Mouse (Mus musculus): Measurements from ENCODE around the gene Gm20721. TPM values are rescaled to one million over a fixed set of nuclear protein-coding genes. Genes with fewer than 3 reads are reported as not detected.

Gm20721 gene
- polyA plus RNA-seq, 1 experiment from 2014 or later, result 14.6 TPM

DNA sequence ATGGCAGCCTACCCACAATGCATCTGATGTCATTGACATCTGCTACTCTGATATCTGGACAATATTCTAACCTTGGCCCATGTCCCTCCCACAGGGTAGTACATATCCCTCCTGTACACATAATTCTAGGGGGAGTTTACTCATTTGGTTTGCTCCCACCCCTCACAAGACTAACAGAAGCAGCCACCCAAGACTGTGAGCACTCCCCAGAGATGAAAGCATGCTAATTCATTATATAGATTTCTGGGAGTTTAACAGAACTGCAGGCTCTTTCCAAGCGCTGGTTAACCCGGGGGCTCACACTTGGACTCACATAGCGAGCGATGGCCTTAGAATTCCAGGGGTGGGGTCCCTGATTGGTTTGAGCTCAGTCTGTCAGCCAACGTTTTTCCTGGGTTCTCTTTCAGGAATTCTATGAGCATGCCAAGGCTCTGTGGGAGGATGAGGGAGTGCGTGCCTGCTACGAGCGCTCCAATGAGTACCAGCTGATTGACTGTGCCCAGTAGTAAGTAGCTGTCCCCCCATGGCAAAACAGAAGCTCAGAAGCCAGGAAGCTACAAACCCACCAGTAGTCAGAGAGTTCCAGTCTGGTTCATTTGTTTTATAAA, 3.6 kb downstream of the Gm20721 start:
- Histone ChIP-seq H3K4me1 (peaks cover 49% of the 10 kb centered on the region), H3K27me3 (replicated peaks; ENCODE audit: low read depth, poor library complexity, severe bottlenecking) (no peaks in the 10 kb centered on the region), H3K27ac (replicated peaks) (no peak overlapping the region), H3K9me3 (peaks cover 4% of the 10 kb centered on the region; the same call in 1 of the 2 replicates), H3K36me3 (replicated peaks) (peaks cover 98% of the 10 kb centered on the region), H3K4me3 (no peak overlapping the region)
- no peak for DNase-seq (ENCODE audit: low spot score)
- WGBS, result 81% methylated on average over 8 of the region's 8 CpGs

DNA sequence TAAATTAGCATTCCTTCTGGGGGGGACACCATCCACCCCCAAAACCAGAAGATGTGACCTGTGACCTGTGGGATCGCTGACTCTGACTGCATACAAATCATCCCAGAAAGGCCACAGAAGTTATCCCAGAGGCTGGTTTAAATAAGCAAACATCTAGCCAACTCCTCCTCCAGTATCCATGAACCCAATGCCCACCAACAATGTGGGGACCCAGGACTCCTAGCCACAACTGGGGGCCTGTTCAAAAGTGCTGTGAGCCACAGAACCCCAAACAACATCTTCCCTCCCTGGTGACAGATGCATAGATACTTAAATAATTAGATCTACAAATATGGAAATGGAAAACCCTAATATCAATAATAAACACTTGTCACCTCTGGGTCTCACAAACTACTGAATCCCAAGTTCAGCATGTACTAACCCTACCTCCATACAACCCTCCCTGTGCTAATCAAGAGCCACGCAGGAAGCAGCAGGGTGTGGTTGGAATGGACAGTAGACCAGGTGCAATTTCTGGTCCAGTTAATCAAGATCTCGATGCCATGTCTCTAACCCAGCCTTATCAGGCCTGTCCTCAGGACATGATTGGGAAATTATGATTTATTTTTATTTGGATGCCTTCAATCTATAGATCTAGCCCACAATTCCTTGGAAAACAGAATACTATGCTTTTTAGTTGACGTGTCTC, 5.5 kb downstream of the Gm20721 start:
- Histone ChIP-seq H3K27me3 (replicated peaks; ENCODE audit: low read depth, poor library complexity, severe bottlenecking) (no peaks in the 10 kb centered on the region), H3K4me1 (peaks cover 64% of the 10 kb centered on the region), H3K27ac (replicated peaks) (no peak overlapping the region), H3K9me3 (no peaks in the 10 kb centered on the region), H3K4me3 (no peak overlapping the region), H3K36me3 (replicated peaks) (peaks cover 98% of the 10 kb centered on the region)
- DNase-seq (ENCODE audit: low spot score), result no peak
- 90% methylated on average over 4 of the region's 4 CpGs for WGBS

DNA sequence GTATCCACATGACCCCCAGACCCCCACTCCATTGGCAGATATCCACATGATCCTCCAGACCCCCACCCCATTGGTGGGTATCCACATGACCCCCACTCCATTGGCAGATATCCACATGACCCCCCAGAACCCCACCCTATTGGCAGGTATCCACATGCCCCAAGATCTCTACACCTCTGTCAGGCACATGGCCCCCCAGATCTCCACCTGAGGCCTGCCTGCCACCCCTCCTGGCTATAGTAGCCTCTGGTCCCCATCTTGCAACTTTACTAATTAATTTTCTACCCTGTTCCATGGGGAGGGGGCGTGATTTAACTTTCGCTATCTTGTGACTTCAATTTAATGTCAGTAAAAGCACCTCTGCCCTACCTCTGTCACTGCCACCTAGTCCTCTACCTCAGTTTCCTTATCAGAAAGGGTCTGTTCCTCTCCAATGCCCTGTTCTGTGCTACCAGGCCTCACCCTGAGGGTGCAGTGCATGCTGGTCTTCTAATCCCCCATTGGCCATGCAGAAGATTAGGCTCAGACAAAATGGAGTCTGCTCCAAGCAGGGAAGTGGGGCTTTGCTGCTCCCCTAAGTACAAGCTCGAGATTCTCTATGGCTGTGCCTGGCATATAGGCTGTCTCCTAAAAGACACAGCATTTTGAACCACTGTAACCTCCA, 6.2 kb downstream of the Gm20721 start:
- no peaks in the 10 kb centered on the region for H3K9me3 ChIP-seq
- 92% methylated on average over 3 of the region's 3 CpGs for WGBS
- H3K27me3 ChIP-seq (replicated peaks; ENCODE audit: low read depth, poor library complexity, severe bottlenecking), result no peaks in the 10 kb centered on the region
- H3K36me3 ChIP-seq (replicated peaks), result peaks cover 97% of the 10 kb centered on the region
- H3K4me1 ChIP-seq, result peaks cover 71% of the 10 kb centered on the region
- no peak overlapping the region for H3K4me3 ChIP-seq
- H3K27ac ChIP-seq (replicated peaks), result no peak overlapping the region
- DNase-seq (ENCODE audit: low spot score), result no peak

DNA sequence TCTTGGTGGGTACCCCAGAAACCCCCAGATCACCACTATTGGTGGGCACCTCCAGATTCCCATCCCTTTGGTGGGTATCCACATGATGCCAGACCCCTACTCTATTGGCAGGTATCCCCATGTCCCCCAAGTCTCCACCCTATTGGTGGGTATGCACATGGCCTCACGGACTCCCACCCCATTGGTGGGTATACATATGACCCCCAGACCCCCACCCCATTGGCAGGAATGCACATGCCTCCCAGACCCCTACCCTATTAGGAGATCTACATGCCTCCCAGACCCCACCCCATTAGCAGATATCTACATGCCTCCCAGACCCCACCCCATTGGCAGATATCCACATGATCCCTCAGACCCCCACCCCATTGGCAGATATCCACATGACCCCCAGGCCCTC, 6.8 kb downstream of the Gm20721 start:
- Histone ChIP-seq H3K27ac (replicated peaks) (no peak overlapping the region), H3K9me3 (no peaks in the 10 kb centered on the region), H3K27me3 (replicated peaks; ENCODE audit: low read depth, poor library complexity, severe bottlenecking) (no peaks in the 10 kb centered on the region), H3K4me3 (no peak overlapping the region), H3K4me1 (peaks cover 78% of the 10 kb centered on the region), H3K36me3 (replicated peaks) (peaks cover 97% of the 10 kb centered on the region)
- WGBS, result 88% methylated on average over 1 of the region's 1 CpGs
- no peak for DNase-seq (ENCODE audit: low spot score)

DNA sequence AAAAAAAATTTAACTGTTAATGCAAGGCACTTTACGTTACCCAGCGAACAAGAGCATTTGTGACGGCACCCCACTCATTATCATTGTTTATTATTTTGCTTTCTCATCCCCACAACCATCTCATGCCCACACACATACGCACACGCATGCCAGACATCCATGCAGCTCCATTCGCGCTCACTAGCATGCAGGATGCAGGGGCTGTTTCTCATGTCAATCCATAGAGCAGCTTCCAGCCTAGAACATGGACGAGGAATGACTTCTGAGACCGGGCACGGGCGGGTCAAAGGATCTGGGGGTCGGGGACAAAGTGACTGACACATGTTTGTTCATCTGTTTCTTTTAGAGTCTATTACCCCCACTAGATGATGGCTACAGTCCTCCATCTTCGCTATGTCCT, 9.2 kb downstream of the Gm20721 start:
- Histone ChIP-seq H3K36me3 (replicated peaks) (peaks cover 83% of the 10 kb centered on the region), H3K9me3 (no peaks in the 10 kb centered on the region), H3K27me3 (replicated peaks; ENCODE audit: low read depth, poor library complexity, severe bottlenecking) (no peaks in the 10 kb centered on the region), H3K4me1 (peaks cover 83% of the 10 kb centered on the region), H3K4me3 (no peak overlapping the region), H3K27ac (replicated peaks) (no peak overlapping the region)
- WGBS, result 89% methylated on average over 13 of the region's 13 CpGs
- no peak for DNase-seq (ENCODE audit: low spot score)

DNA sequence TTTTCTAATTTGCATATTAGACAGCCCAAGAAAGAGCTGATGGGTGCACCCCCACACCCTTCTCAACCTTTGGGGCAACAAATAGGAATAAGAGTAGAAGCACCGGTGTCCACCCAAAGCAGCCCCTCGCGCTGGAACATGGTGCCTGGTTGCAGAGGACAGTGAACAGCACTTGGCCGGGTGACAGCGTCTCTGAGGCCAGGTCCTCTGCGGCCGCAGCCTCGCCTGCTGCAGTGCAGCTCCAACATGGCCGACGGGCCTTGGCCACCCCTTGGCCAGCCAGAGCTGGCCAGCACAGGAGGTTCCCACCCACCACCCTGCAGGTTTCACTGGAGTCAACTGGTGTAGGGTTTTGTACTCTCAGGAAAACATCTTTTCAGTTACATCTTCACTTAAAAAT, 12.1 kb downstream of the Gm20721 start:
- H3K27ac ChIP-seq (replicated peaks), result no peak overlapping the region
- H3K4me3 ChIP-seq, result peak overlapping the region; percentile 25

DNA sequence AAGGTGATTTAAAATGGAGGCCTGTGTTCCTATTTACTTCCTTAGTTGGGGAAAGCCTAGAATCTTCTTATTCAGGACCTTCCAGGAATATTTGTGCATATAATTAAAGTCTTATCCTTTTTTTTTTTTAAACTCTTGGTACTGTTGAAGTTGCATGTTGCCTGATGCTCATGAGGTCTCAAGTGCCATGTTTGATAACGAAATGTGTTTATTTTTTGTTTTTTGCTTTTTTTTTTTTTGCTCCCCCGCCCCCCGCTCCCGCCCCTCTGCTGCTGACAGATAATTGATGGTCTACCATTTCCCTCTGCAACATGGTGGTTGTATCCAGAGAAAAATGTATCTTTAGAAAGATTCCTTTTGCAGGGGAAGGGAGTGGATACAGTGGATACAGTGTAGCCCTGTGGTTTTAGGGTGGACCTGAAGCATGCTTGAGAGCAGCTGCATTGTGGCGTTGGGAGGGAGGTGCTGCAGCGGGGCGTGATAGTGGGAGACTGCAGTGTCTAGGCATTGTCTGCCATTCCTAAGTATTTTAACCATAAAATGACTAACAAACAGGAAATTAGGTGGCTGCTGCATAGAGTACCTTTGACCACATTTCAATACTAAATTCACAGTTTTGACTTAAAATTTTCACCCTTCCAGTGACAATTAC, 13.1 kb downstream of the Gm20721 start:
- no peak for DNase-seq (ENCODE audit: low spot score)
- Histone ChIP-seq H3K4me1 (peaks cover 79% of the 10 kb centered on the region), H3K9me3 (0 out of 2 replicates have a peak, but pooled peaks cover 4% of the 10 kb centered on the region), H3K4me3 (peak overlapping the region; percentile 99; the same call in 1 of the 2 replicates), H3K27me3 (replicated peaks; ENCODE audit: low read depth, poor library complexity, severe bottlenecking) (no peaks in the 10 kb centered on the region), H3K27ac (replicated peaks) (no peak overlapping the region), H3K36me3 (replicated peaks) (peaks cover 49% of the 10 kb centered on the region)
- WGBS, result 69% methylated on average over 7 of the region's 7 CpGs

More for the DNA sequence above, 12.1 kb downstream of the Gm20721 start:
- H3K27me3 ChIP-seq (replicated peaks; ENCODE audit: low read depth, poor library complexity, severe bottlenecking), result no peaks in the 10 kb centered on the region
- WGBS, result 88% methylated on average over 10 of the region's 10 CpGs
- H3K36me3 ChIP-seq (replicated peaks), result peaks cover 54% of the 10 kb centered on the region
- H3K4me1 ChIP-seq, result peaks cover 76% of the 10 kb centered on the region
- no peak for DNase-seq (ENCODE audit: low spot score)
- H3K9me3 ChIP-seq, result no peaks in the 10 kb centered on the region

DNA sequence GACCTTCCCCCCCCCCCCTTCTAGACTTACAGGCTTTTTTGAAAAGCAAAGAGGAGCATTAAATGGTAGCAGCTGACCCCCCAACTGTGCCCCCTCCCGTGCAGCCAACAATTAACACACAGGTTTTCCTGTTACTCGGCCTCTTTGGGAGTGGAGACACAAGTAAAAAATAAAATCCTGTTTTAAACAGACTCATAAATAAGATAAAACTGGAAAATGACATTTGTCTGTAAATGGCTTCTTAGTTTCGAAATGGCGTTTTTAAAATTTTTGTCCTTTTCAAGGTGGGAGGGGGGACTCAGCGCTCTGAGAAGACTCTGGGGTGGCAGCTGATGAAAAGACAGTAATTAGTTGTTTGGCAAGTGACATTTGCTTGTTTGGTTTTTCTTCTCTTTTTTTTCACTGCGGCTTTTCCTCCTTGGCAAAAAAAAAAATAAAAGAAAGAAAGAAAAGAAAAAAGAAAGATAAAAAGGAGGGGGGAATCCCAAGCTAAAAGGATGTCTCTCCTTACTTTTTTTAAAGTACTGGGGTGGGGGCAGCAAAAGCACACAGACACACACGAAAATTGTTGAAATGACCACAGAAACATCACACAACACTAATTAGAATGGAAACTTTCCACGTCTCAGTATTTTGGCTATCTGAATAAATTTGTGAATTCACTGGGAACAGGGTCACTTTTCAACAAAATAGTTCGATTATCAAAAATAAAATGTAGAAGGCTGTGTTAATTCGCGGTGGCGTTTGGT, 15.1 kb downstream of the Gm20721 start:
- peak overlapping the region; percentile 100 for H3K27ac ChIP-seq (replicated peaks)
- WGBS, result 30% methylated on average over 12 of the region's 12 CpGs
- peaks cover 45% of the 10 kb centered on the region for H3K36me3 ChIP-seq (replicated peaks)
- peaks cover 72% of the 10 kb centered on the region for H3K4me1 ChIP-seq
- H3K4me3 ChIP-seq, result peak overlapping the region; percentile 99
- H3K27me3 ChIP-seq (replicated peaks; ENCODE audit: low read depth, poor library complexity, severe bottlenecking), result no peaks in the 10 kb centered on the region
- H3K9me3 ChIP-seq, result peaks cover 15% of the 10 kb centered on the region
- DNase-seq (ENCODE audit: low spot score), result no peak

DNA sequence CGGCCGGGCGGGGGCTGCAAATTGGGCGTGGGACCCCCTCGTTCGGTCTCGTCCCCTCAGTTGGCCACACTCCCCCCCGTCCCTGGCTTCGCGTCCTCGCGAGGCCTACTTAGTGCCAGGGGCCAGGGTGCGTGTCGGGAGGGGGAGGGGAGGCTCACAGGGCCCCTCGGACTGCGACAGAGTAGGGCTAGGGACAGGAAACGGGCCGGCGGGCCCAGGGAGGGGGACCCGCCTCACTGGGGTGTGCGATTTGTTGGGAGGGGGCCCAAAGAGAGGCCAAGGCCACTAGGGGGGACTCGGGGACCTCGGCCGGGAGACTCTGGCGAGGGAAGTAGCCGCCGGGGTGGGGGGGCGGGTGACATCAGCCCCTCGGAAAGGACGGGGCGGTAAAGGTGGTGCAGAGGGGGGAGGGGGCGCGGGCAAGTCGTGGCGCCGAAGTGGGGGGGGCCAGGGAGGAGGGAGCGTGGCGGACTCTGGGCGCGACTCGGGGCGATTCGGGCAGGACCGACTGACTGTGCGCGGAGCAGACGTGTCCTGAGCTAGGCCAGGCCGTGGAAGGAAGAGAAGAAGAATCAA, 15.8 kb downstream of the Gm20721 start:
- Histone ChIP-seq H3K27me3 (replicated peaks; ENCODE audit: low read depth, poor library complexity, severe bottlenecking) (no peaks in the 10 kb centered on the region), H3K4me1 (peaks cover 67% of the 10 kb centered on the region), H3K27ac (replicated peaks) (peak overlapping the region; percentile 100), H3K9me3 (peaks cover 15% of the 10 kb centered on the region), H3K36me3 (replicated peaks) (peaks cover 39% of the 10 kb centered on the region), H3K4me3 (peak overlapping the region; percentile 99)
- DNase-seq (ENCODE audit: low spot score), result peak; percentile 86
- under 1% methylated on average over 47 of the region's 48 CpGs for WGBS

DNA sequence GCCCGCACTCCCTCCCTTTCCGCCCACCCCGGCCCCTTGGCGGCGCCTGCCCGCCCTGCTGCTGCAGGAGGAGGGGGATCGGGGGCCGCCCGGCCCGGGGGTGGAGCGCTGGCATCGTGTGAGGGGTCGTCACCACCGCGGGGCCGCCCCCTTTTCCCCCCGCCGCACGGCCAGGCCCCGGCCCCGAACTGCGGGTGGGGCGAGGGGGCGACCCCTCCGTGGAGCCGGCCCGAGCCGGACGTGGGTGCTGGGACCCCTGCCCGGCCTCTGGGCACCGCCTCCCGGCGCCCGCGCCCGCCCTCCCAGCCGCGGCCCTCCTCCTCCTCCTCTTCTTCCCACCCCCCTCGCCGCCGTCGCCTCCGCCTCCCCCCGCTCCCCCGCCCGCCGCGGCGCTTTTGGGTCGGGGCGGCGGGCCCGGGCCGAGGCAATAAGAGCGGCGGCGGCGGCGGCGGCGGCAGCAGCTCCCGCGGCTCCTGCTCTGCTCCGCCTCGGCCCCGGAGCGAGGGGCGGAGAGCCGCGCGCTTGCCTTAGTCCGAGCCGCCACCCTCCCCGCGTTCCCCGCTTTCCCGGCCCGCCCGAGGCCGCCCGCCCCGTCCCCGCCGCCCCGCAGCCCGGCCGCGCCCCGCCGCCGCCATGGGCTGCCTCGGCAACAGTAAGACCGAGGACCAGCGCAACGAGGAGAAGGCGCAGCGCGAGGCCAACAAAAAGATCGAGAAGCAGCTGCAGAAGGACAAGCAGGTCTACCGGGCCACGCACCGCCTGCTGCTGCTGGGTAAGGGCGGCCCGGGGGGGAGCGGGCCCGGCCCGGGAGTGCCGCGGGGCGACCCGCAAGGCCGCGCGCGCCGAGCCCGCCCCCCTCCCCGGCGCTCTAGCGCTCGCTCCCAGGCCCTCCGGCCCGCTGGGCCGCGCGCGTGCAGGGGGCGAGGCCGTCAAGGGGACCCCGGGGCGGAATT, 16.6 kb downstream of the Gm20721 start:
- Histone ChIP-seq H3K27ac (replicated peaks) (peak overlapping the region; percentile 100), H3K9me3 (peaks cover 15% of the 10 kb centered on the region), H3K36me3 (replicated peaks) (peaks cover 32% of the 10 kb centered on the region), H3K4me1 (peaks cover 60% of the 10 kb centered on the region), H3K27me3 (replicated peaks; ENCODE audit: low read depth, poor library complexity, severe bottlenecking) (no peaks in the 10 kb centered on the region), H3K4me3 (peak overlapping the region; percentile 99)
- under 1% methylated on average over 104 of the region's 131 CpGs for WGBS
- peak; percentile 96 for DNase-seq (ENCODE audit: low spot score)
